Mouse (Mus musculus) intestine, embryonic 16.5 days (tissue): ENCODE data around the gene Grin2a. TPM values are rescaled to one million over a fixed set of nuclear protein-coding genes. Genes with fewer than 3 reads are reported as not detected.

Source experiments
- ATAC-seq: fragments of 200-750 bp; cut with Nextera tagmentation; 2 replicates; pipeline ENCODE4 v1.8.0; 2017; ENCODE audit warnings: moderate TSS enrichment, moderate library complexity
- H3K27ac ChIP-seq: fragments of 300-500 bp; sonication (generic); 2 replicates; pipeline ENCODE4 v1.5.1; 2014; ENCODE audit warnings: mild to moderate bottlenecking, low read length
- H3K27me3 ChIP-seq: fragments of 300-500 bp; sonication (generic); replicated peaks from 2 replicates; pipeline ENCODE4 v1.6.1; 2014; ENCODE audit warnings: low read length, control low read depth, mixed read lengths; ENCODE audit not compliant: control insufficient read depth, insufficient read depth
- H3K36me3 ChIP-seq: fragments of 300-500 bp; sonication (generic); 2 replicates; pipeline ENCODE4 v1.6.1; 2014; ENCODE audit warnings: low read length, control low read depth; ENCODE audit not compliant: control insufficient read depth, insufficient read depth
- H3K4me1 ChIP-seq: fragments of 300-500 bp; sonication (generic); 2 replicates; pipeline ENCODE4 v1.6.1; 2014; ENCODE audit warnings: low read length, control low read depth, mixed read lengths; ENCODE audit not compliant: control insufficient read depth, insufficient read depth
- H3K4me2 ChIP-seq: fragments of 300-500 bp; sonication (generic); 2 replicates; pipeline ENCODE4 v1.6.1; 2014; ENCODE audit warnings: low read depth, low read length, control low read depth
- H3K4me3 ChIP-seq: fragments of 300-500 bp; sonication (generic); 2 replicates; pipeline ENCODE4 v1.5.1; 2014; ENCODE audit warnings: mild to moderate bottlenecking, low read length
- H3K9ac ChIP-seq: fragments of 300-500 bp; sonication (generic); 2 replicates; pipeline ENCODE4 v1.6.1; 2014; ENCODE audit warnings: low read depth, low read length
- H3K9me3 ChIP-seq: fragments of 300-500 bp; sonication (generic); 2 replicates; pipeline ENCODE4 v1.6.1; 2016; ENCODE audit warnings: low read length, control low read depth; ENCODE audit not compliant: control insufficient read depth
- WGBS: fragments of 180-500 bp; shearing (Covaris S2); extraction: QIAGEN DNeasy Blood & Tissue Kit; methylation state at CpG from one replicate; pipeline ENCODE4 v1.1.7; 2014; 5-methylcytosine and 5-hydroxymethylcytosine counted together
- polyA plus RNA-seq: library from polyadenylated mRNA; unstranded; fragments of >200 nt; fragmentation: Nextera tagmentation; extraction: Ambion mirVana; gene quantifications from 2 replicates; pipeline ENCODE4 v1.2.1, GENCODE M21; 2015

The Grin2a gene
- polyA plus RNA-seq, 1 experiment from 2014 or later = 0.12 TPM

DNA sequence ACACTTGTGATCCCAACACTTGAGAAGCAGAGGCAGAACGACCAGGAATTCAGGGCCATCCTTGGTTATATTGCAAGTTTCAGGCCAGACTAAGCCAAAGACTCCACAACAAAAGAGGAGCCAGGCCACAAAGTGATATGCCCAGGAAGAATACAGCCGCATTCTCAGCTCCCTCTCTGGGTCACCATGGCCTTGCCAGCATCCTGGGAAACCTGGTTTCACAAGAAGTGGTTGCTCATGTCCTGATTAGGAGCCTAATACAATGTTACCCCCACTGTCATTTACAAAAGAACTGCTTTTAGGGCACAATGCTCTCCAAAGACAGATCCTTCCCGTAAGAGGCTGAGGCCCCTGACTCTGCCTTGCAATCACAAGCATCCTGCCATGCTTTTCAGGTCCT, 94.4 kb downstream of the Grin2a start:
- Histone ChIP-seq H3K27me3 (no peaks in the 10 kb centered on the region), H3K9me3 (no peaks in the 10 kb centered on the region), H3K9ac (no peak overlapping the region), H3K4me3 (no peak overlapping the region), H3K27ac (no peak overlapping the region), H3K36me3 (no peaks in the 10 kb centered on the region), H3K4me2 (no peak overlapping the region), H3K4me1 (no peaks in the 10 kb centered on the region)
- 77% methylated on average over 3 of the region's 3 CpGs for WGBS
- ATAC-seq = no peak

DNA sequence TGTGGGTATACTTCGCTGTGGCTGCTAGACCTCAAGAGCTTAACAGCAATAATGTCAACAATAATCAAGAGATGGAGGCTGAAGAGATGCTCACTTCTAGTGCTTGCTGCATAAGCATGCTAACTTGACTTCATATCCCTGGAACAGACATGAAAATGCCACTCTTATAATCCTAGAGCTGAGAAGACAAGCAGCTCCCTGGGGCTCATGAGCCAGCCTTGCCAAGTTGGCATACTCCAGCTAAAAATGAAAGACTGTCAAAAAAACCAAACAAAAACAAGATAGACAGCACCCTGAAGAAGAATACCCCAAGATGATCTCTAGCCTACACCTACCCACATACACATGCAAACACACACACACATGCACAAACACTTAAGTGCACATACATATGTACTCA, 95.2 kb downstream of the Grin2a start:
- Histone ChIP-seq H3K4me1 (no peaks in the 10 kb centered on the region), H3K4me2 (no peak overlapping the region), H3K27me3 (no peaks in the 10 kb centered on the region), H3K27ac (no peak overlapping the region), H3K9ac (no peak overlapping the region), H3K4me3 (no peak overlapping the region), H3K36me3 (no peaks in the 10 kb centered on the region), H3K9me3 (no peaks in the 10 kb centered on the region)
- WGBS = 95% methylated on average over 1 of the region's 1 CpGs
- no peak for ATAC-seq

DNA sequence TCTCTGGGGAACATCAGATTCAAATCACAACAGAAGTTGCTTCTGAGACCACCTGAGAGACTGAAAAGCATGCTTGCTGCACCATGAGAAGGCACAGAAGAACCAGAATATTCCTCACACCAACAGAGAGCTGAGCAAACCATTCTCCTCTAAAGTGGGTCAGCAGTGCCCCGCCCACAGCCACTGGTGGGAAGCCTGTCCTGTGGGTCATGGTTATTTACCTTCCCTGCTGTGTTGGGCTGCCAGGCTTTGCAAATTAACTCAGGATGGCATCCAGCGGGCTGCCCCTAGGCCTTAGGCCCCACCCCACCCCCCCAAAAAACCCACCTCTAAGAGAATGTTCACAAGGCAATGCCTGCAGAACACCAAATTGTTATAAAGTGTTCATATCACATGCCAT, 96.2 kb downstream of the Grin2a start:
- Histone ChIP-seq H3K27me3 (no peaks in the 10 kb centered on the region), H3K4me2 (no peak overlapping the region)
- WGBS = 71% methylated on average over 2 of the region's 2 CpGs

DNA sequence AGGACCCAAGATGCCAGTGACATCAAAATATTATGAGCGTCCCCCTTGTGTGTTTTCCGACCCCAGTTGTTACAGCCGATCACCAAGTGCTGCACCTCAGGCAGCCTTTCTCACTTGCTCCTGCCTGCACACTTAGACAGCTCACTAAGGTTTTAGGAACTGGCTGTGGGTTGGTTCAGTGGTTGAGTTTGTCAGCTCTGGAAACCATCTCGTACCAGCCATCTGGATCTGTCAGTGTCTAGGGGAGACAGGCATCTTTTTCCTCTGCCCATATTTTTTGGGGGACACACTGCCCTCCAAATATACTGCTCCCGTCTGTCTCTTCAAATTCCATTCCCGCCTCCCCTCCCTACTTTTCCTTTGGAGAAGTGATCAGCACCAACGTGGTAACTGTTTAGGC, 99.8 kb downstream of the Grin2a start:
- 71% methylated on average over 7 of the region's 7 CpGs for WGBS

More for the DNA sequence above, 96.2 kb downstream of the Grin2a start:
- H3K27ac ChIP-seq = no peak overlapping the region
- no peaks in the 10 kb centered on the region for H3K9me3 ChIP-seq
- no peaks in the 10 kb centered on the region for H3K4me1 ChIP-seq
- no peak for ATAC-seq
- no peak overlapping the region for H3K4me3 ChIP-seq
- H3K36me3 ChIP-seq = no peaks in the 10 kb centered on the region
- no peak overlapping the region for H3K9ac ChIP-seq

GRCm38 (mm10) chr16:9886155-9886554, 109.2 kb downstream of the Grin2a start:
- H3K27ac ChIP-seq = no peak overlapping the region
- H3K9me3 ChIP-seq = no peaks in the 10 kb centered on the region
- no peaks in the 10 kb centered on the region for H3K36me3 ChIP-seq
- H3K9ac ChIP-seq = no peak overlapping the region
- 72% methylated on average over 4 of the region's 4 CpGs for WGBS
- H3K4me3 ChIP-seq = no peak overlapping the region
- H3K4me1 ChIP-seq = no peaks in the 10 kb centered on the region
- H3K4me2 ChIP-seq = no peak overlapping the region
- ATAC-seq = no peak
- H3K27me3 ChIP-seq = no peaks in the 10 kb centered on the region

More for the DNA sequence above, 99.8 kb downstream of the Grin2a start:
- Histone ChIP-seq H3K27me3 (no peaks in the 10 kb centered on the region), H3K27ac (no peak overlapping the region), H3K4me3 (no peak overlapping the region), H3K36me3 (no peaks in the 10 kb centered on the region), H3K9me3 (no peaks in the 10 kb centered on the region), H3K4me2 (no peak overlapping the region), H3K9ac (no peak overlapping the region), H3K4me1 (no peaks in the 10 kb centered on the region)
- ATAC-seq = no peak

- ATAC-seq = no peak
- H3K4me2 ChIP-seq = no peak overlapping the region
- H3K27ac ChIP-seq = no peak overlapping the region
- no peaks in the 10 kb centered on the region for H3K36me3 ChIP-seq
- WGBS = 94% methylated on average over 2 of the region's 2 CpGs
- no peak overlapping the region for H3K4me3 ChIP-seq
- no peaks in the 10 kb centered on the region for H3K27me3 ChIP-seq
- H3K9me3 ChIP-seq = no peaks in the 10 kb centered on the region
- no peaks in the 10 kb centered on the region for H3K4me1 ChIP-seq
- H3K9ac ChIP-seq = no peak overlapping the region
Measured at GRCm38 (mm10) chr16:9884141-9884540, 111.2 kb downstream of the Grin2a start.

GRCm38 (mm10) chr16:9882420-9882819, 112.9 kb downstream of the Grin2a start:
- Histone ChIP-seq H3K36me3 (no peaks in the 10 kb centered on the region), H3K27ac (no peak overlapping the region), H3K4me2 (no peak overlapping the region), H3K9ac (no peak overlapping the region), H3K4me3 (no peak overlapping the region), H3K4me1 (no peaks in the 10 kb centered on the region), H3K9me3 (no peaks in the 10 kb centered on the region), H3K27me3 (no peaks in the 10 kb centered on the region)
- no peak for ATAC-seq
- WGBS = 83% methylated on average over 4 of the region's 4 CpGs

GRCm38 (mm10) chr16:9873001-9873400, 122.4 kb downstream of the Grin2a start:
- no peak overlapping the region for H3K27ac ChIP-seq
- no peaks in the 10 kb centered on the region for H3K27me3 ChIP-seq
- no peak for ATAC-seq
- H3K9ac ChIP-seq = no peak overlapping the region
- H3K4me1 ChIP-seq = no peaks in the 10 kb centered on the region
- no peak overlapping the region for H3K4me2 ChIP-seq
- H3K36me3 ChIP-seq = no peaks in the 10 kb centered on the region
- no peaks in the 10 kb centered on the region for H3K9me3 ChIP-seq
- WGBS = 52% methylated on average over 4 of the region's 4 CpGs
- H3K4me3 ChIP-seq = no peak overlapping the region

DNA sequence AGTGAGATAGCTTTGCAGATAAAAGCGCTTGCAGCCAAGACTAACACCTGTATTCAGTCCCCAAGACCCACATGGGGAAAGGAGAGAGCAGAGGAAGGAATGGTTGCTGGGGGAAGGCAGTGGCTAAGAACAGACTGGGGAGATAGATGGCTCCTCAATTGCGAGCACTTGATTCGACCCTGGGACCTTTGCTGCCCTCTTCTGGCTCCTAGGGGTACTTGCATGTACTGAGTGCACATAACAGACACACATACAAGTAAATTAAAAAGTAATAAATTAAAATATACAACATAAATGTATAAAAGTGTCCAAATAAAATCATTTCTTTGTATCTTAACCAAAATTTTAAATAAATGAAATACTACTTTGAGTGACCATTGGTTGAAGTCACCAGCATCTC, 129.7 kb downstream of the Grin2a start:
- Histone ChIP-seq H3K9ac (no peak overlapping the region), H3K9me3 (no peaks in the 10 kb centered on the region), H3K4me2 (no peak overlapping the region), H3K27me3 (no peaks in the 10 kb centered on the region), H3K36me3 (no peaks in the 10 kb centered on the region), H3K4me3 (no peak overlapping the region), H3K4me1 (no peaks in the 10 kb centered on the region), H3K27ac (no peak overlapping the region)
- 82% methylated on average over 3 of the region's 3 CpGs for WGBS
- no peak for ATAC-seq

- Histone ChIP-seq H3K9ac (no peak overlapping the region), H3K27me3 (no peaks in the 10 kb centered on the region), H3K36me3 (no peaks in the 10 kb centered on the region), H3K27ac (no peak overlapping the region), H3K4me3 (no peak overlapping the region), H3K4me2 (no peak overlapping the region), H3K9me3 (no peaks in the 10 kb centered on the region), H3K4me1 (no peaks in the 10 kb centered on the region)
- 82% methylated on average over 4 of the region's 4 CpGs for WGBS
- ATAC-seq = no peak
Measured at GRCm38 (mm10) chr16:9865039-9865438, 130.3 kb downstream of the Grin2a start.
